Mouse (Mus musculus) CH12.LX (cell line): ENCODE data around the gene Pkdcc. TPM values are rescaled to one million over a fixed set of nuclear protein-coding genes. Genes with fewer than 3 reads are reported as not detected.

ENCODE experiments used
- DNase-seq: peaks from one replicate; pipeline ENCODE4 v3.0.0-alpha.2; 2013; ENCODE audit errors: extremely low read depth
- H3K27ac ChIP-seq: 2 replicates; pipeline ENCODE4 v1.5.1; 2012; ENCODE audit warnings: low read depth, mild to moderate bottlenecking, control low read depth, moderate library complexity; ENCODE audit not compliant: insufficient read depth
- H3K27me3 ChIP-seq: replicated peaks from 2 replicates; pipeline ENCODE3; 2012; ENCODE audit warnings: inconsistent platforms
- H3K36me3 ChIP-seq, 2 experiments: replicated peaks in 1 of 2; 2 replicates each; pipeline versions ENCODE3 to v1.6.1; 2012; ENCODE audit warnings: inconsistent platforms in 1 of 2, low read length in 1 of 2, mild to moderate bottlenecking in 1 of 2, mixed read lengths in 1 of 2, moderate library complexity in 1 of 2; ENCODE audit not compliant: control insufficient read depth in 1 of 2, insufficient read depth in 1 of 2
- H3K4me1 ChIP-seq, 2 experiments: 2 replicates each; pipeline ENCODE4 v1.6.1; 2012; ENCODE audit warnings: inconsistent platforms in 1 of 2, moderate library complexity in 1 of 2; ENCODE audit not compliant: insufficient read depth in 2 of 2, control insufficient read depth in 1 of 2
- H3K4me2 ChIP-seq: 2 replicates; pipeline ENCODE4 v1.6.1; 2012; ENCODE audit warnings: low read depth, mild to moderate bottlenecking, control low read depth; ENCODE audit not compliant: poor library complexity, insufficient read depth, severe bottlenecking
- H3K4me3 ChIP-seq, 3 experiments: fragments of 150-350 bp in 1 of 3; sonication (generic) in 1 of 3; replicated peaks in 1 of 3; 2 replicates each; pipeline versions ENCODE3 to v1.5.1; 2011 to 2012; ENCODE audit warnings: low read depth in 2 of 3, low read length in 2 of 3, mild to moderate bottlenecking in 2 of 3, moderate library complexity in 2 of 3, control low read depth in 1 of 3, improper control_type of control experiment in 1 of 3, inconsistent platforms in 1 of 3, mixed read lengths in 1 of 3; ENCODE audit not compliant: poor library complexity in 1 of 3
- H3K79me2 ChIP-seq: replicated peaks from 2 replicates; pipeline ENCODE4 v1.6.1; 2012; ENCODE audit warnings: mild to moderate bottlenecking, moderate library complexity; ENCODE audit not compliant: control insufficient read depth, poor library complexity, insufficient read depth, severe bottlenecking; ENCODE audit errors: extremely low read depth
- H3K9ac ChIP-seq: 2 replicates; pipeline ENCODE4 v1.6.1; 2012; ENCODE audit warnings: low read depth, mild to moderate bottlenecking, control low read depth, moderate library complexity; ENCODE audit not compliant: insufficient read depth
- H3K9me3 ChIP-seq: replicated peaks from 2 replicates; pipeline ENCODE3; 2012; ENCODE audit warnings: low read length, inconsistent platforms, mixed read lengths
- BHLHE40 ChIP-seq: IDR thresholded peaks from 2 replicates; pipeline ENCODE4 v1.6.1; 2011; ENCODE audit warnings: mild to moderate bottlenecking, low read depth, low read length, improper control_type of control experiment
- CHD2 ChIP-seq: IDR thresholded peaks from 2 replicates; pipeline ENCODE4 v1.6.1; 2011; ENCODE audit warnings: low read length, improper control_type of control experiment
- E2F4 ChIP-seq: IDR thresholded peaks from 2 replicates; pipeline ENCODE4 v1.6.1; 2011; ENCODE audit warnings: low read depth, low read length, improper control_type of control experiment; ENCODE audit not compliant: insufficient replicate concordance
- ELF1 ChIP-seq: IDR thresholded peaks from 2 replicates; pipeline ENCODE4 v1.6.1; 2014; ENCODE audit warnings: low read depth, mild to moderate bottlenecking, inconsistent platforms, low read length, improper control_type of control experiment
- EP300 ChIP-seq: IDR thresholded peaks from 2 replicates; pipeline ENCODE4 v1.6.1; 2011; ENCODE audit warnings: low read length, improper control_type of control experiment
- GABPA ChIP-seq: IDR thresholded peaks from 2 replicates; pipeline ENCODE4 v1.6.1; 2012; ENCODE audit warnings: low read depth, low read length, improper control_type of control experiment, inconsistent platforms; ENCODE audit not compliant: insufficient replicate concordance
- JUN ChIP-seq: IDR thresholded peaks from 2 replicates; pipeline ENCODE4 v1.6.1; 2011; ENCODE audit warnings: low read depth, mild to moderate bottlenecking, low read length, improper control_type of control experiment, moderate library complexity; ENCODE audit not compliant: insufficient read depth
- KAT2A ChIP-seq: IDR thresholded peaks from 2 replicates; pipeline ENCODE4 v1.6.1; 2012; ENCODE audit warnings: low read length, improper control_type of control experiment, inconsistent platforms; ENCODE audit not compliant: insufficient replicate concordance
- MAFK ChIP-seq: IDR thresholded peaks from 2 replicates; pipeline ENCODE4 v1.6.1; 2011; ENCODE audit warnings: low read length, improper control_type of control experiment; ENCODE audit not compliant: insufficient replicate concordance
- MAX ChIP-seq: IDR thresholded peaks from 2 replicates; pipeline ENCODE4 v1.6.1; 2011; ENCODE audit warnings: low read length, improper control_type of control experiment
- MAZ ChIP-seq: IDR thresholded peaks from 2 replicates; pipeline ENCODE4 v1.6.1; 2012; ENCODE audit warnings: low read depth, mild to moderate bottlenecking, inconsistent platforms, low read length, improper control_type of control experiment, moderate library complexity
- MXI1 ChIP-seq: IDR thresholded peaks from 2 replicates; pipeline ENCODE4 v1.6.1; 2011; ENCODE audit warnings: mild to moderate bottlenecking, low read depth, low read length, improper control_type of control experiment
- MYC ChIP-seq: IDR thresholded peaks from 2 replicates; pipeline ENCODE4 v1.6.1; 2011; ENCODE audit warnings: low read depth, mild to moderate bottlenecking, improper control_type of control experiment, low read length
- NRF1 ChIP-seq: IDR thresholded peaks from 2 replicates; pipeline ENCODE4 v1.6.1; 2014; ENCODE audit warnings: low read depth, mild to moderate bottlenecking, inconsistent platforms, low read length, improper control_type of control experiment, moderate library complexity
- PAX5 ChIP-seq: IDR thresholded peaks from 2 replicates; pipeline ENCODE4 v1.6.1; 2012; ENCODE audit warnings: low read length, inconsistent platforms, mixed read lengths
- POLR2A ChIP-seq: IDR thresholded peaks from 2 replicates; pipeline ENCODE4 v1.6.1; 2011; ENCODE audit warnings: low read depth, mild to moderate bottlenecking, improper control_type of control experiment, low read length
- POLR2AphosphoS2 ChIP-seq: IDR thresholded peaks from 2 replicates; pipeline ENCODE4 v1.6.1; 2011; ENCODE audit warnings: low read depth, low read length, improper control_type of control experiment
- RCOR1 ChIP-seq: conservative IDR thresholded peaks from 2 replicates; pipeline ENCODE4 v1.6.1; 2012; ENCODE audit warnings: low read depth, mild to moderate bottlenecking, inconsistent platforms, low read length, improper control_type of control experiment
- SIN3A ChIP-seq: IDR thresholded peaks from 2 replicates; pipeline ENCODE4 v1.6.1; 2012; ENCODE audit warnings: low read length, improper control_type of control experiment, inconsistent platforms
- SMC3 ChIP-seq: IDR thresholded peaks from 2 replicates; pipeline ENCODE4 v1.6.1; 2011; ENCODE audit warnings: low read depth, low read length, improper control_type of control experiment
- TCF12 ChIP-seq: IDR thresholded peaks from 2 replicates; pipeline ENCODE4 v1.6.1; 2014; ENCODE audit warnings: low read depth, mild to moderate bottlenecking, inconsistent platforms, low read length, improper control_type of control experiment
- USF1 ChIP-seq: IDR thresholded peaks from 2 replicates; pipeline ENCODE4 v1.6.1; 2014; ENCODE audit warnings: low read depth, mild to moderate bottlenecking, inconsistent platforms, low read length, improper control_type of control experiment
- USF2 ChIP-seq: conservative IDR thresholded peaks from 2 replicates; pipeline ENCODE4 v1.6.1; 2011; ENCODE audit warnings: low read depth, low read length, improper control_type of control experiment
- ZC3H11A ChIP-seq: IDR thresholded peaks from 2 replicates; pipeline ENCODE4 v1.6.1; 2012; ENCODE audit warnings: low read depth, mild to moderate bottlenecking, inconsistent platforms, low read length, improper control_type of control experiment
- ZKSCAN1 ChIP-seq: IDR thresholded peaks from 2 replicates; pipeline ENCODE4 v1.6.1; 2012; ENCODE audit warnings: low read depth, inconsistent platforms, low read length, improper control_type of control experiment, borderline replicate concordance
- ZMIZ1 ChIP-seq: IDR thresholded peaks from 2 replicates; pipeline ENCODE4 v1.6.1; 2012; ENCODE audit warnings: low read depth, mild to moderate bottlenecking, inconsistent platforms, low read length, improper control_type of control experiment
- ZNF384 ChIP-seq: IDR thresholded peaks from 2 replicates; pipeline ENCODE4 v1.6.1; 2012; ENCODE audit warnings: low read depth, low read length, improper control_type of control experiment, inconsistent platforms
- dilution Hi-C: fragments of 300-500 bp; cut with MboI; formaldehyde crosslinking; loops from 2 replicates; pipeline ENCODE4 v1.14.3; 2020; ENCODE audit warnings: low sequenced_read_pairs; ENCODE audit not compliant: extremely low pct_unique_long_range_greater_than_20kb, extremely low pct_ligation_motif_present
- in situ Hi-C: fragments of 300-500 bp; cut with MboI; formaldehyde crosslinking; loops from 3 replicates; pipeline ENCODE4 v1.14.3; 2019; ENCODE audit warnings: low sequenced_read_pairs, low pct_ligation_motif_present, low pct_unique_long_range_greater_than_20kb, mixed read lengths
- polyA plus RNA-seq: library from polyadenylated mRNA; unstranded; fragments of >175 nt; gene quantifications from 2 replicates; pipeline ENCODE4 v1.2.1, GENCODE M21; 2012; ENCODE audit warnings: low read depth; ENCODE audit not compliant: insufficient read length
- total RNA-seq, 2 experiments: library from RNA; depleted of rRNA; stranded (reverse); fragments of 300-350 nt in 1 of 2; fragments of >200 nt in 1 of 2; gene quantifications; 2 replicates each; pipeline ENCODE4 v1.2.3; 2012 to 2014

Pkdcc gene
- total and polyA plus RNA-seq, 3 experiments = 3.7 to 4.3 (median 4.2) TPM

DNA sequence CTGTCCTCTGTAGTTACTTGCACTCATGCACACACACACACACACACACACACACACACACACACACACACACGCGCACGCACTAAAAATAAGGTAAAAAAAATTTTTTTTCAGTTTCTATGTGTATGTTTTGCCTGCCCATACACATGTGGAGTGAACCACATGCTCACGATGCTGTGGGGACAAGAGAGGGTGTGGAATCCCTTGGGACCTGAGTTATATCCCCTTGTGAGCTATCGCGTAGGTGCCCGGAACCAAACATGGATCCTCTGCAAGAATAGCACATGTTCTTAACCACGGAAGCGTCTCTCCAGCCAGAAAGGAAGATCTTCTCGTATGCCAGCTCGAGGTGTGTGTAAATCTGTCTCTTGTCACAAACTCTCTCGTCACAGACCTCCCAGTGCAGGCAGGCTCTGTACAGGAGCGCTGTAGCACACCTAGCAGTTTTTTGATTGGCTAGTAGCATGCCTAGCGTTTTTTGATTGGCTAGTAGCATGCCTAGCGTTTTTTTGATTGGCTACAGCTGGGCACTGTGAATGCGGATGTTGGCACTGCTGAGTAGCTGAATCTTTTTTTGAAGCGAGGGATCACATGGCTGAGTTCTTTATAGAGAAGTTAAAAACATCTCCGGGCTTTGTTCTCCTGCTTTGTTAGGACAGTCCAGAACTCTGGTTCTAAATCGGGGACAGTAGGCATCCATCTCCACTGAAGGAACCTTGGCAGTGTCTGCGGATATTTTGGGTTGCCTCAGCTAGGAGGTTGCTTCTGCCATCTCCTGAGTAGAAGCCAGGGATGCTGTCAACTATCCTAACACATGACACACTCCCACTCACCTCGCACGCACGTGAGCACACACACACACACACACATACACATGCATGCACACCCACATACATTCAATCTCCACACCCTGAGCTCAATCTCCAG lies 52.4 kb downstream of the Pkdcc start:
- dilution Hi-C loops (no loop called here), in situ Hi-C loops (no loop called here)
- Histone ChIP-seq H3K4me3 (peak overlapping the region; percentile 28 to 49 (median 41)), H3K27ac (no peak overlapping the region), H3K27me3 (no peaks in the 10 kb centered on the region), H3K9ac (0 out of 2 replicates have a peak overlapping the region, but pooled peaks have one; percentile 1), H3K4me2 (peak overlapping the region; percentile 48), H3K4me1 (peaks cover 6% of the 10 kb centered on the region in 2 experiments; a peak in 3 of 4 replicates), H3K9me3 (no peaks in the 10 kb centered on the region), H3K79me2 (no peaks in the 10 kb centered on the region), H3K36me3 (no peaks in the 10 kb centered on the region)
- TF ChIP-seq KAT2A = no peak
- TF ChIP-seq JUN = no peak
- TF ChIP-seq POLR2A = 0 out of 2 replicates have a peak, but pooled peaks have one; percentile 33
- TF ChIP-seq MAZ = no peak
- TF ChIP-seq BHLHE40 = peak; percentile 68
- TF ChIP-seq ZC3H11A = no peak
- peak; percentile 40; the same call in 1 of the 2 replicates for TF ChIP-seq ZNF384
- no peak for TF ChIP-seq TCF12
- no peak for TF ChIP-seq MAFK
- TF ChIP-seq USF1 = no peak
- TF ChIP-seq E2F4 = no peak
- no peak for TF ChIP-seq POLR2AphosphoS2
- TF ChIP-seq CHD2 = peak; percentile 94
- peak; percentile 59; the same call in 1 of the 2 replicates for TF ChIP-seq MAX
- TF ChIP-seq SIN3A = peak; percentile 35; the same call in 1 of the 2 replicates
- TF ChIP-seq MYC = 0 out of 2 replicates have a peak, but pooled peaks have one; percentile 58
- TF ChIP-seq NRF1 = no peak
- no peak for TF ChIP-seq RCOR1
- no peak for TF ChIP-seq ZMIZ1
- no peak for TF ChIP-seq EP300
- no peak for TF ChIP-seq SMC3
- TF ChIP-seq PAX5 = no peak
- TF ChIP-seq ELF1 = peak; percentile 80
- TF ChIP-seq USF2 = peak; percentile 43
- TF ChIP-seq ZKSCAN1 = no peak
- TF ChIP-seq MXI1 = peak; percentile 35; the same call in 1 of the 2 replicates
- no peak for TF ChIP-seq GABPA
- peak; percentile 94 for DNase-seq
